Mouse (Mus musculus): Measurements from ENCODE around the gene Tsks. TPM values are rescaled to one million over a fixed set of nuclear protein-coding genes. Genes with fewer than 3 reads are reported as not detected.

Gene Tsks
- polyA plus RNA-seq, 1 experiment from 2014 or later: not detected

GRCm38 (mm10) chr7:44962337-44962736 is 19.3 kb downstream of the Tsks start:
- Histone ChIP-seq H3K4me3 (replicated peaks) (no peak overlapping the region), H3K9ac (no peak overlapping the region), H3K4me2 (no peak overlapping the region), H3K27ac (replicated peaks) (no peak overlapping the region), H3K27me3 (0 out of 2 replicates have a peak, but pooled peaks cover 5% of the 10 kb centered on the region), H3K4me1 (replicated peaks) (peaks cover 14% of the 10 kb centered on the region), H3K9me3 (replicated peaks) (no peaks in the 10 kb centered on the region), H3K36me3 (replicated peaks) (no peaks in the 10 kb centered on the region)
- WGBS (ENCODE audit: insufficient replicate concordance): 44% methylated on average over 8 of the region's 8 CpGs
- ATAC-seq (ENCODE audit: insufficient read depth): no peak

GRCm38 (mm10) chr7:44962831-44963230 is 19.8 kb downstream of the Tsks start:
- ATAC-seq (ENCODE audit: insufficient read depth): no peak

GRCm38 (mm10) chr7:44964990-44965389 is 22.0 kb downstream of the Tsks start:
- Histone ChIP-seq H3K27me3 (no peaks in the 10 kb centered on the region), H3K9me3 (replicated peaks) (no peaks in the 10 kb centered on the region), H3K4me2 (no peak overlapping the region), H3K4me3 (replicated peaks) (no peak overlapping the region), H3K27ac (replicated peaks) (no peak overlapping the region), H3K9ac (no peak overlapping the region), H3K36me3 (replicated peaks) (no peaks in the 10 kb centered on the region), H3K4me1 (replicated peaks) (peaks cover 17% of the 10 kb centered on the region)
- 80% methylated on average over 13 of the region's 13 CpGs for WGBS (ENCODE audit: insufficient replicate concordance)
- ATAC-seq (ENCODE audit: insufficient read depth): no peak

More at GRCm38 (mm10) chr7:44962831-44963230, 19.8 kb downstream of the Tsks start:
- Histone ChIP-seq H3K36me3 (replicated peaks) (no peaks in the 10 kb centered on the region), H3K4me1 (replicated peaks) (peaks cover 16% of the 10 kb centered on the region), H3K4me2 (no peak overlapping the region), H3K27ac (replicated peaks) (no peak overlapping the region), H3K9me3 (replicated peaks) (no peaks in the 10 kb centered on the region), H3K9ac (no peak overlapping the region), H3K27me3 (0 out of 2 replicates have a peak, but pooled peaks cover 5% of the 10 kb centered on the region), H3K4me3 (replicated peaks) (no peak overlapping the region)
- WGBS (ENCODE audit: insufficient replicate concordance): 57% methylated on average over 5 of the region's 5 CpGs

- 60% methylated on average over 7 of the region's 7 CpGs for WGBS (ENCODE audit: insufficient replicate concordance)
- H3K9ac ChIP-seq: no peak overlapping the region
- H3K27ac ChIP-seq (replicated peaks): no peak overlapping the region
- no peaks in the 10 kb centered on the region for H3K9me3 ChIP-seq (replicated peaks)
- H3K27me3 ChIP-seq: 0 out of 2 replicates have a peak, but pooled peaks cover 5% of the 10 kb centered on the region
- no peaks in the 10 kb centered on the region for H3K36me3 ChIP-seq (replicated peaks)
- H3K4me3 ChIP-seq (replicated peaks): no peak overlapping the region
- no peak overlapping the region for H3K4me2 ChIP-seq
- H3K4me1 ChIP-seq (replicated peaks): peaks cover 26% of the 10 kb centered on the region
- ATAC-seq (ENCODE audit: insufficient read depth): no peak
These were observed 23.0 kb downstream of the Tsks start for GRCm38 (mm10) chr7:44965975-44966374.

GRCm38 (mm10) chr7:44966638-44967037 is 23.6 kb downstream of the Tsks start:
- peaks cover 32% of the 10 kb centered on the region for H3K4me1 ChIP-seq (replicated peaks)
- no peak overlapping the region for H3K4me3 ChIP-seq (replicated peaks)
- H3K36me3 ChIP-seq (replicated peaks): no peaks in the 10 kb centered on the region
- H3K27me3 ChIP-seq: peaks cover 11% of the 10 kb centered on the region; the same call in 1 of the 2 replicates
- H3K9me3 ChIP-seq (replicated peaks): no peaks in the 10 kb centered on the region
- no peak overlapping the region for H3K4me2 ChIP-seq
- WGBS (ENCODE audit: insufficient replicate concordance): 59% methylated on average over 15 of the region's 15 CpGs
- H3K27ac ChIP-seq (replicated peaks): no peak overlapping the region
- H3K9ac ChIP-seq: no peak overlapping the region
- ATAC-seq (ENCODE audit: insufficient read depth): no peak

GRCm38 (mm10) chr7:44970231-44970691 is 27.3 kb downstream of the Tsks start:
- Histone ChIP-seq H3K36me3 (replicated peaks) (no peaks in the 10 kb centered on the region), H3K4me3 (replicated peaks) (peak overlapping the region; percentile 56), H3K27me3 (peaks cover 11% of the 10 kb centered on the region; the same call in 1 of the 2 replicates), H3K4me1 (replicated peaks) (peaks cover 48% of the 10 kb centered on the region), H3K27ac (replicated peaks) (0 out of 2 replicates have a peak overlapping the region, but pooled peaks have one; percentile 59), H3K9ac (peak overlapping the region; percentile 42; the same call in 1 of the 2 replicates), H3K4me2 (peak overlapping the region; percentile 81), H3K9me3 (replicated peaks) (no peaks in the 10 kb centered on the region)
- 0% methylated on average over 36 of the region's 36 CpGs for WGBS (ENCODE audit: insufficient replicate concordance)
- ATAC-seq (ENCODE audit: insufficient read depth): peak; percentile 83

GRCm38 (mm10) chr7:44971142-44971541 is 28.1 kb downstream of the Tsks start:
- ATAC-seq (ENCODE audit: insufficient read depth): no peak
- Histone ChIP-seq H3K4me1 (replicated peaks) (peaks cover 53% of the 10 kb centered on the region), H3K36me3 (replicated peaks) (peaks cover 2% of the 10 kb centered on the region; the same call in 1 of the 2 replicates), H3K27me3 (peaks cover 11% of the 10 kb centered on the region; the same call in 1 of the 2 replicates), H3K9ac (no peak overlapping the region), H3K27ac (replicated peaks) (no peak overlapping the region), H3K4me3 (replicated peaks) (no peak overlapping the region), H3K9me3 (replicated peaks) (no peaks in the 10 kb centered on the region), H3K4me2 (peak overlapping the region; percentile 81)
- WGBS (ENCODE audit: insufficient replicate concordance): 54% methylated on average over 7 of the region's 7 CpGs

GRCm38 (mm10) chr7:44973415-44974130 is 30.6 kb downstream of the Tsks start:
- Histone ChIP-seq H3K9ac (no peak overlapping the region), H3K27me3 (peaks cover 11% of the 10 kb centered on the region; the same call in 1 of the 2 replicates), H3K4me3 (replicated peaks) (peak overlapping the region; percentile 39; the same call in 1 of the 2 replicates), H3K27ac (replicated peaks) (peak overlapping the region; percentile 85), H3K36me3 (replicated peaks) (peaks cover 26% of the 10 kb centered on the region), H3K4me2 (peak overlapping the region; percentile 65), H3K4me1 (replicated peaks) (peaks cover 45% of the 10 kb centered on the region), H3K9me3 (replicated peaks) (no peaks in the 10 kb centered on the region)
- ATAC-seq (ENCODE audit: insufficient read depth): no peak
- 48% methylated on average over 14 of the region's 14 CpGs for WGBS (ENCODE audit: insufficient replicate concordance)

- H3K4me1 ChIP-seq (replicated peaks): peaks cover 45% of the 10 kb centered on the region
- WGBS (ENCODE audit: insufficient replicate concordance): 4% methylated on average over 22 of the region's 22 CpGs
- peak; percentile 60 for ATAC-seq (ENCODE audit: insufficient read depth)
These were observed 31.5 kb downstream of the Tsks start, which contains the start of gene Cpt1c for GRCm38 (mm10) chr7:44974383-44975116. Gene Cpt1c (minus strand): TSS chr7:44974851.

GRCm38 (mm10) chr7:44975117-44975419 is 32.1 kb downstream of the Tsks start:
- H3K4me3 ChIP-seq (replicated peaks): peak overlapping the region; percentile 39; the same call in 1 of the 2 replicates
- no peak for ATAC-seq (ENCODE audit: insufficient read depth)
- 26% methylated on average over 6 of the region's 6 CpGs for WGBS (ENCODE audit: insufficient replicate concordance)
- peaks cover 41% of the 10 kb centered on the region for H3K36me3 ChIP-seq (replicated peaks)
- peaks cover 11% of the 10 kb centered on the region; the same call in 1 of the 2 replicates for H3K27me3 ChIP-seq
- peaks cover 45% of the 10 kb centered on the region for H3K4me1 ChIP-seq (replicated peaks)
- 0 out of 2 replicates have a peak overlapping the region, but pooled peaks have one; percentile 43 for H3K9ac ChIP-seq
- H3K27ac ChIP-seq (replicated peaks): peak overlapping the region; percentile 85
- H3K4me2 ChIP-seq: peak overlapping the region; percentile 65
- no peaks in the 10 kb centered on the region for H3K9me3 ChIP-seq (replicated peaks)

More at GRCm38 (mm10) chr7:44974383-44975116, 31.5 kb downstream of the Tsks start, which contains the start of gene Cpt1c:
- Histone ChIP-seq H3K27me3 (peaks cover 11% of the 10 kb centered on the region; the same call in 1 of the 2 replicates), H3K27ac (replicated peaks) (peak within 1 kb of the TSS; percentile 85), H3K4me2 (peak within 1 kb of the TSS; percentile 65), H3K9me3 (replicated peaks) (no peaks in the 10 kb centered on the region), H3K9ac (peak within 1 kb of the TSS; percentile 43), H3K36me3 (replicated peaks) (peaks cover 36% of the 10 kb centered on the region), H3K4me3 (replicated peaks) (peak within 1 kb of the TSS; percentile 39)

- WGBS (ENCODE audit: insufficient replicate concordance): 79% methylated on average over 3 of the region's 3 CpGs
- peaks cover 30% of the 10 kb centered on the region for H3K4me1 ChIP-seq (replicated peaks)
- H3K4me3 ChIP-seq (replicated peaks): no peak overlapping the region
- peaks cover 64% of the 10 kb centered on the region for H3K36me3 ChIP-seq (replicated peaks)
- no peak for ATAC-seq (ENCODE audit: insufficient read depth)
- no peak overlapping the region for H3K27ac ChIP-seq (replicated peaks)
- no peak overlapping the region for H3K4me2 ChIP-seq
- H3K9ac ChIP-seq: no peak overlapping the region
- H3K27me3 ChIP-seq: no peaks in the 10 kb centered on the region
- no peaks in the 10 kb centered on the region for H3K9me3 ChIP-seq (replicated peaks)
These were observed 35.3 kb downstream of the Tsks start for GRCm38 (mm10) chr7:44978300-44978699.
